Mouse (Mus musculus): ENCODE data around the gene Zic5. TPM values are rescaled to one million over a fixed set of nuclear protein-coding genes. Genes with fewer than 3 reads are reported as not detected.

Gene Zic5
- polyA plus RNA-seq, 1 experiment: not detected

DNA sequence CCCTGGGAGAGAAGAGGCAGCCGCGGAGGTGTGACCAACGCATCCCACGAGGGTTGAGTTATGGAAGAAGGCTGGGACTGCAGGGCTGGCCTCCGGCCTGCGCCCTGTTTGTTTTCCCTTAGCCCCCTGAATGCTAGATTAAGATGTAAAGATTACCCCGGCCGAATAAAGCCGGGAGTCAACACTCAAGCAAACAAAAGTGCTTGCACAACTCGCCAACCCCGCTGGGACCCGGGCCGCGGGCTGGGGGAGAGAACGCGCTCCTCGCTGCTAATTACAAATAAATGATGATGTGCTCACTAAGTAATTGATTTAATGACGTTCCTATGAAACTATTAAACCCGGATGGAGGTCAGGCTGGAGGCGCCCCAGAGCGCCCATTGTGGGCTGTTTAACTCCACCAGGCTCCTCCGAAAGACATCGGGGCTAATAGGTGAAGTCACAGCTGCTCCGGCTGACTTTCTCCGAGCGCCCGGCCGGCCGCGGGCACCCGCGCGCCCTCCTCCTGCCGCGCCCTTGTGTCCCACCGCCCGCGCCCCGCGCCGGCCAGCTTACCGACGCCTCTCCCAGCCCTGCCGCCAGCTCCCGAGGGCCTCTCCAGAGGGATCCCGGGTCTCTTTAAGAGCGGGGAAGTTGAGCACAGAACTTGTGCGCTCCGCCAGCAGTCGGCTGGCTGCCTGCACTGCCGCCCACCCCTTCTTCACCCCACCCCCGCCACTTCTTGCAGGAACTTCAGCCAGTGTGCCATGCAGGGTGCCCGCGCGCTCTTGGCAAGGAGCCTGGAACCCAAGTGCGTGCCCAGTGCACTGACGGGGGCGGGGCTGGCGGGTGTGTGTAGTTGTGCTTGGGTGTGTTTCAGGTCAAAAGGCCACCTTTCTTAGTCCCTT is 14.7 kb downstream of the Zic5 start, which contains the start of gene Gm5089:
Gene Gm5089, minus strand, starts transcription at position 620 of the 887 bp plus-strand sequence.
- no peak within 1 kb of the TSS for H3K4me3 ChIP-seq (ENCODE audit: insufficient read depth, low read depth, low read length)
- DNase-seq: peak; percentile 78

DNA sequence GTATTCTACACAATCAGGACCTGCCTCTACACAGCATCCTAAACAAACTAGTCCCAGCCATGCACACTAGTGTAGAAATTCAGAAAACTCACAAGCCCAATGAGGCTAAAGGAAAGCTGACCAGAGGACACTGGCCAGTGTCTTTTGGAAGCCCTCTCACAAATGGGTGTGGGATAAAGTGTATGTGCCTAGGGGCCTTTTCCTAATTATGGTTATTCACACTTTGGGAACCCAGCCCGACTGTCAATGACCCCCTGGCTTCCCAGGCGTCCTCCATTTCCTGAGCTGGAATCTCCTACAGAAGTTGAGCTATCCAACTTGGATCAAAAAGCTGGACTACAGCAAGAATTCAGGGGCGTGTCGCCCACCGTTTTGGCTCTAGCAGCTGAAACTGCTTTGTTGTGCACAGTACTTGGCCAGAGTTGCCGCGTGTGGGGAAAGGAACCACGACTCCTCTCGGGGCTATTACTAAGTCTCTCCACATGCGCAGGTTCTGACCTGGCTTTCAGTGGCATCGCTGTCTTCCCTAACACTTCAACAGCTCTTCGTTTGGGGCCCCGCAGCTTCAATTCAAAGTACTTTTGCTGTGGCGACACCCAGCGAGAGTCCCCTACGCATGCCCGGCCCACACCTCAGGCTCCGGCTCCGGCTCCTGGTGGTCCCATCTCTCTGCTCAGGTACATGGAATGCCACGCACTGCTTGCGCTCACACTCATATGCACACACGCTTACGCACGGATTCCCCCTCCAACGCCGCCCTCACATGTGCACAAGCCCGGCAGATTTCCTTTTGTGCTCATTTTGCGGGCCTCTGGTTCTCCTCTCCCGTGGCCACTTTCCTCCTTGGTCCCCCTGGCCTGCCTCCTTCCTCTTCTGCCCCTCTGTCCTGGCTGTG is 15.6 kb downstream of the Zic5 start:
- WGBS: 14% methylated on average over 29 of the region's 29 CpGs
- Histone ChIP-seq H3K27ac (ENCODE audit: insufficient read depth, low read depth, low read length) (no peak overlapping the region), H3K36me3 (ENCODE audit: control insufficient read depth, insufficient read depth, low read length) (no peaks in the 10 kb centered on the region), H3K27me3 (replicated peaks; ENCODE audit: control insufficient read depth, insufficient read depth, low read length) (peaks cover 6% of the 10 kb centered on the region), H3K4me3 (ENCODE audit: insufficient read depth, low read depth, low read length) (no peak overlapping the region), H3K4me1 (ENCODE audit: control insufficient read depth, insufficient read depth, low read length) (no peaks in the 10 kb centered on the region)
- no peak for TF ChIP-seq CTCF (conservative IDR thresholded peaks at IDR 0.05; ENCODE audit: insufficient read depth, insufficient read length, low read depth, low read length)
- TF ChIP-seq POLR2A (IDR thresholded peaks at IDR 0.05; ENCODE audit: low read depth, low read length): no peak
- DNase-seq: no peak

More for the DNA sequence above, 14.7 kb downstream of the Zic5 start, which contains the start of gene Gm5089:
- H3K4me1 ChIP-seq (ENCODE audit: control insufficient read depth, insufficient read depth, low read length): no peaks in the 10 kb centered on the region
- H3K36me3 ChIP-seq (ENCODE audit: control insufficient read depth, insufficient read depth, low read length): no peaks in the 10 kb centered on the region
- no peak for TF ChIP-seq POLR2A (IDR thresholded peaks at IDR 0.05; ENCODE audit: low read depth, low read length)
- TF ChIP-seq CTCF (conservative IDR thresholded peaks at IDR 0.05; ENCODE audit: insufficient read depth, insufficient read length, low read depth, low read length): no peak
- no peak within 1 kb of the TSS for H3K27ac ChIP-seq (ENCODE audit: insufficient read depth, low read depth, low read length)
- WGBS: 2% methylated on average over 59 of the region's 59 CpGs
- H3K27me3 ChIP-seq (replicated peaks; ENCODE audit: control insufficient read depth, insufficient read depth, low read length): peaks cover 6% of the 10 kb centered on the region

DNA sequence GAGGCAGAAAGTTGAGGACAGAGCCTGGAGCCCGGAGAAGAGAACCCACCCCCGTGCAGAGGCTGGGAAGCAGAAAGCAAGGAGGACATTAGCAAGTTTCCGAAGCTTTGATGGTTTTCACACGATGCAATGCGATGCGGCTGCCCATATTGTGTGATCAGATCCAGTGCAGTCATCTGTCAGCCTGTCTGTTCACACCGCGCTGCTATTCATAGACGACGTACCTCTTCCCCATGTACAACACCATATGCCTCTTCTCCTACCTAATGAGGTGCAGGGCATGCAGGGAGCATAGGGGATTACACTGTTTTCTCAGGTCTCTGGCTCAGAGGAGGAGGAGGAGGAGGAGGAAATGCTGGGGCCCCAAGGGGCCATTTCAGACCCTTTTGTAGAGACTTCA is 28.6 kb downstream of the Zic5 start:
- no peak overlapping the region for H3K4me3 ChIP-seq (ENCODE audit: insufficient read depth, low read depth, low read length)
- no peaks in the 10 kb centered on the region for H3K36me3 ChIP-seq (ENCODE audit: control insufficient read depth, insufficient read depth, low read length)
- DNase-seq: no peak
- WGBS: 66% methylated on average over 10 of the region's 10 CpGs
- TF ChIP-seq POLR2A (IDR thresholded peaks at IDR 0.05; ENCODE audit: low read depth, low read length) (no peak), CTCF (conservative IDR thresholded peaks at IDR 0.05; ENCODE audit: insufficient read depth, insufficient read length, low read depth, low read length) (no peak)
- no peaks in the 10 kb centered on the region for H3K4me1 ChIP-seq (ENCODE audit: control insufficient read depth, insufficient read depth, low read length)
- no peaks in the 10 kb centered on the region; the same call in 1 of the 2 replicates for H3K27me3 ChIP-seq (replicated peaks; ENCODE audit: control insufficient read depth, insufficient read depth, low read length)
- no peak overlapping the region for H3K27ac ChIP-seq (ENCODE audit: insufficient read depth, low read depth, low read length)

DNA sequence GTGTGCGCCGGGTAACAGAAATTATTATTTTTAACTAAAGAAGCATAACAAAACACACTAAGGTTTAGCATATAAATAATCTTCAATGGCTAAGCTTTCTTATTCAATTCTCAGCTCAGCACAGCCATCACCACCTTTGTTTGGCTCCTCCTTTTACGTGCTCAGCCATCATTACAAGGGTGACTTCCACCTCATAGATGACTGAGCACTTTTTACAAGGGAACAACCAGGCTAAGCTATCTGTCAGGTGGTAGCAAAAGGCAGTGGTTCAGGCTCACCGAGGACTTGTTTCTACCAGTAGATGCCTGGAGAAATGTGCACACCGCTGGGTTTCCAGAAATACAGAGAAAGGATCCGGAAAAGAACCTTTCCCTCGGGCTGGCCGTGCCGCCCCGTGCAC is 31.4 kb downstream of the Zic5 start:
- Histone ChIP-seq H3K4me1 (ENCODE audit: control insufficient read depth, insufficient read depth, low read length) (no peaks in the 10 kb centered on the region), H3K4me3 (ENCODE audit: insufficient read depth, low read depth, low read length) (no peak overlapping the region), H3K27me3 (replicated peaks; ENCODE audit: control insufficient read depth, insufficient read depth, low read length) (no peaks in the 10 kb centered on the region; the same call in 1 of the 2 replicates), H3K36me3 (ENCODE audit: control insufficient read depth, insufficient read depth, low read length) (no peaks in the 10 kb centered on the region), H3K27ac (ENCODE audit: insufficient read depth, low read depth, low read length) (no peak overlapping the region)
- TF ChIP-seq POLR2A (IDR thresholded peaks at IDR 0.05; ENCODE audit: low read depth, low read length) (no peak), CTCF (conservative IDR thresholded peaks at IDR 0.05; ENCODE audit: insufficient read depth, insufficient read length, low read depth, low read length) (no peak)
- DNase-seq: no peak
- WGBS: 84% methylated on average over 10 of the region's 10 CpGs

GRCm38 (mm10) chr14:122432558-122432957 is 32.9 kb downstream of the Zic5 start:
- Histone ChIP-seq H3K4me1 (ENCODE audit: control insufficient read depth, insufficient read depth, low read length) (no peaks in the 10 kb centered on the region), H3K36me3 (ENCODE audit: control insufficient read depth, insufficient read depth, low read length) (no peaks in the 10 kb centered on the region), H3K27me3 (replicated peaks; ENCODE audit: control insufficient read depth, insufficient read depth, low read length) (no peaks in the 10 kb centered on the region; the same call in 1 of the 2 replicates), H3K27ac (ENCODE audit: insufficient read depth, low read depth, low read length) (no peak overlapping the region), H3K4me3 (ENCODE audit: insufficient read depth, low read depth, low read length) (no peak overlapping the region)
- TF ChIP-seq CTCF (conservative IDR thresholded peaks at IDR 0.05; ENCODE audit: insufficient read depth, insufficient read length, low read depth, low read length) (no peak), POLR2A (IDR thresholded peaks at IDR 0.05; ENCODE audit: low read depth, low read length) (no peak)
- WGBS: 74% methylated on average over 3 of the region's 3 CpGs
- DNase-seq: no peak

DNA sequence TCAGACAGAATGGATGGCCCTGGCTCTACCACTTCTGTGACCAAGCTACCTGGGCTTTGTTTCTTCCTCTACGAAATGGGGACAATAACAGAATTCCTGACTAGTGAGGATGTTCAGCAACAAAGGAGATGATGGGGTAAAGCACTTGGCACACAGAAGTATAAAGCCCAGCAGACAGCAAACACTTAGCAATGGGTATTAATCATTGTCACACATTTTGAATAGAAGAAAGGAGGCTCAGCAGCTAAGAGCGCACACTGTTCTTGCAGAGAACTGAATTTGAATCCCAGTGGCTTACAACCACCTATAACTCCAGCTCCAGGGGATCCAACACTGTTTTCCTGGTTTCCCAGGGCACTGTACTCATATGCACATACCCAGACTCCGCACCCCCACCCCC is 37.8 kb downstream of the Zic5 start:
- H3K4me3 ChIP-seq (ENCODE audit: insufficient read depth, low read depth, low read length): no peak overlapping the region
- H3K36me3 ChIP-seq (ENCODE audit: control insufficient read depth, insufficient read depth, low read length): no peaks in the 10 kb centered on the region
- no peak overlapping the region for H3K27ac ChIP-seq (ENCODE audit: insufficient read depth, low read depth, low read length)
- no peak for DNase-seq
- H3K4me1 ChIP-seq (ENCODE audit: control insufficient read depth, insufficient read depth, low read length): no peaks in the 10 kb centered on the region
- 92% methylated on average over 3 of the region's 3 CpGs for WGBS
- H3K27me3 ChIP-seq (replicated peaks; ENCODE audit: control insufficient read depth, insufficient read depth, low read length): no peaks in the 10 kb centered on the region; the same call in 1 of the 2 replicates
- TF ChIP-seq CTCF (conservative IDR thresholded peaks at IDR 0.05; ENCODE audit: insufficient read depth, insufficient read length, low read depth, low read length) (no peak), POLR2A (IDR thresholded peaks at IDR 0.05; ENCODE audit: low read depth, low read length) (no peak)

Data from kidney, adult 2 months (tissue).